Mouse (Mus musculus): ENCODE measurements around the gene Endov. TPM values are rescaled to one million over a fixed set of nuclear protein-coding genes. Genes with fewer than 3 reads are reported as not detected.

The Endov gene
- total RNA-seq (2021), result 10 to 100 TPM; 37.1 to 38.2 TPM
- long read RNA-seq, experiment 1, full-length matches to known transcripts, result 9 of 18 reads
- long read RNA-seq, experiment 1, partial matches to known transcripts, result 1 of 18 reads
- long read RNA-seq, experiment 1, other reads (novel, unspliced or antisense), result 8 of 18 reads
- long read RNA-seq, experiment 2, full-length matches to known transcripts, result 20 of 31 reads
- long read RNA-seq, experiment 2, partial matches to known transcripts, result 2 of 31 reads
- long read RNA-seq, experiment 2, other reads (novel, unspliced or antisense), result 9 of 31 reads

- peak; percentile 96 to 97 for DNase-seq (ENCODE audit: low spot score in 2 of 2)
Observed at GRCm38 (mm10) chr11:119490861-119491689, at the start of gene Endov. Gene Endov (plus strand): TSS chr11:119491347.

GRCm38 (mm10) chr11:119442199-119442598 is 48.9 kb upstream of the Endov start:
- DNase-seq (ENCODE audit: low spot score in 2 of 2), result no peak

GRCm38 (mm10) chr11:119443442-119443841 is 47.7 kb upstream of the Endov start:
- DNase-seq (ENCODE audit: low spot score in 2 of 2), result no peak

GRCm38 (mm10) chr11:119456097-119456496 is 35.0 kb upstream of the Endov start:
- DNase-seq (ENCODE audit: low spot score in 2 of 2), result no peak

GRCm38 (mm10) chr11:119477876-119478275 is 13.3 kb upstream of the Endov start:
- DNase-seq (ENCODE audit: low spot score in 2 of 2), result no peak

- no peak for DNase-seq (ENCODE audit: low spot score in 2 of 2)
Observed at GRCm38 (mm10) chr11:119491690-119492087, 542 bp downstream of the Endov start.

- DNase-seq (ENCODE audit: low spot score in 2 of 2), result no peak
Observed at GRCm38 (mm10) chr11:119492830-119493229, 1.7 kb downstream of the Endov start.

- no peak for DNase-seq (ENCODE audit: low spot score in 2 of 2)
Observed at GRCm38 (mm10) chr11:119493516-119493915, 2.4 kb downstream of the Endov start.

GRCm38 (mm10) chr11:119496147-119496546 is 5.0 kb downstream of the Endov start:
- no peak for DNase-seq (ENCODE audit: low spot score in 2 of 2)

GRCm38 (mm10) chr11:119497451-119497850 is 6.3 kb downstream of the Endov start:
- DNase-seq (ENCODE audit: low spot score in 2 of 2), result no peak

GRCm38 (mm10) chr11:119499297-119499696 is 8.2 kb downstream of the Endov start:
- no peak for DNase-seq (ENCODE audit: low spot score in 2 of 2)

- no peak for DNase-seq (ENCODE audit: low spot score in 2 of 2)
Observed at GRCm38 (mm10) chr11:119500011-119500410, 8.9 kb downstream of the Endov start.

GRCm38 (mm10) chr11:119503675-119504074 is 12.5 kb downstream of the Endov start:
- DNase-seq (ENCODE audit: low spot score in 2 of 2), result peak; percentile 47 to 53

- no peak for DNase-seq (ENCODE audit: low spot score in 2 of 2)
Observed at GRCm38 (mm10) chr11:119506386-119506785, 15.2 kb downstream of the Endov start.

- DNase-seq (ENCODE audit: low spot score in 2 of 2), result no peak
Observed at GRCm38 (mm10) chr11:119507772-119508171, 16.6 kb downstream of the Endov start.

- DNase-seq (ENCODE audit: low spot score in 2 of 2), result no peak
Observed at GRCm38 (mm10) chr11:119509165-119509776, 18.1 kb downstream of the Endov start.

- no peak for DNase-seq (ENCODE audit: low spot score in 2 of 2)
Observed at GRCm38 (mm10) chr11:119513038-119513659, 22.0 kb downstream of the Endov start.

- no peak for DNase-seq (ENCODE audit: low spot score in 2 of 2)
Observed at GRCm38 (mm10) chr11:119514108-119514860, 23.1 kb downstream of the Endov start.

GRCm38 (mm10) chr11:119514967-119515636 is 24.0 kb downstream of the Endov start:
- DNase-seq (ENCODE audit: low spot score in 2 of 2), result no peak

All from adrenal gland, postnatal 4 days (tissue).